Mouse (Mus musculus) small intestine, adult 2 months (tissue): Measurements from ENCODE around the gene Med31.

Experiments
- CTCF ChIP-seq: fragments of 200-500 bp; IDR thresholded peaks from 2 replicates; pipeline ENCODE4 v1.5.1; 2012; ENCODE audit warnings: low read depth, mild to moderate bottlenecking, control low read depth, inconsistent platforms, low read length, moderate library complexity, mixed read lengths; ENCODE audit not compliant: insufficient replicate concordance, insufficient read length; ENCODE audit errors: extremely low read depth
- POLR2A ChIP-seq: fragments of 200-500 bp; IDR thresholded peaks from 2 replicates; pipeline ENCODE4 v1.6.1; 2012; ENCODE audit warnings: low read depth, mild to moderate bottlenecking, control low read depth, inconsistent platforms, low read length, moderate library complexity

DNA sequence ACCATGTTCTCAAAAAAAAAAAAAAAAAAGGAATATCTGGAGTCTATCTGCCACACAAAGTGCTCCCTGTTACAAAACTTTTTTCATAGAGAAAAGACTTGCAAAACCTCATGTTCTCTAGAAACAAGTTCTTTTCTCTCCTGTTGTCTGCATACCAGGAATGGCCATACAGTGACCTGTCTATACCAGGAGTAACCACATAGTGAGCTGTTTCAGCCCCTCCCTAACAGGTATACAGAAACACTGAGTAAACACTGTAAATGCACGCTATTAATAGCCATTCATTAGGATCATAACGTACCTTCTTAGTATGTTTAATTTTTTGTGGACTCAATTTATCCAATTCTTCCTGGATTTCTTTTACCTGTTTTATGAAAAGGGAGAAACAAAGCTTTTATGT is 21.1 kb downstream of the Med31 start:
- TF ChIP-seq CTCF, result no peak
- TF ChIP-seq POLR2A, result no peak
